Mouse (Mus musculus) right cerebral cortex, postnatal 25 days (tissue): ENCODE measurements around the gene Cacng7.
"Not testable (repeated sequence)": the region's sequence is repeated elsewhere in the genome, so short reads cannot be mapped to it uniquely, and the experiment has no call there.

Experiments
- DNase-seq: peaks from one replicate; pipeline ENCODE4 v3.0.0; 2022

Cacng7 gene

DNA sequence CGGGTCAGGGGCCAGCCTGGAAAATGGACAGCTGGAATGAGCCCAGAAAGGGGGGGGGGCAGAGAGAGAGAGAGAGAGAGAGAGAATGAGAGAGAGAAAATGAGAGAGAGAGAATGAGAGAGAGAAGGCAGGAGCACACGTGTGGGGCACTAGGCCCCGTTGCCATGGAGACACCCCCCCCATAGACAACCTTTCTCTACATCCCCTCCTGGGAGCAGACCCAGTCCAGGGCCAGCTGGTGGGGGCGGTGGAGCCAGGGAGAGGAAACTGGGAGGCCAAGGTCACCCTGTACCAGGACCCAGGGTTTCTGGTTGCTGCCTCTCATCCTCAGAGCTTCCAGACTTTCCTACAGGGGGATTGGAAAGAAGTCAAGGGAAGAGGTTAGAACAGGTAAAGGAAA is 59.1 kb downstream of the Cacng7 start:
- no peak for DNase-seq

DNA sequence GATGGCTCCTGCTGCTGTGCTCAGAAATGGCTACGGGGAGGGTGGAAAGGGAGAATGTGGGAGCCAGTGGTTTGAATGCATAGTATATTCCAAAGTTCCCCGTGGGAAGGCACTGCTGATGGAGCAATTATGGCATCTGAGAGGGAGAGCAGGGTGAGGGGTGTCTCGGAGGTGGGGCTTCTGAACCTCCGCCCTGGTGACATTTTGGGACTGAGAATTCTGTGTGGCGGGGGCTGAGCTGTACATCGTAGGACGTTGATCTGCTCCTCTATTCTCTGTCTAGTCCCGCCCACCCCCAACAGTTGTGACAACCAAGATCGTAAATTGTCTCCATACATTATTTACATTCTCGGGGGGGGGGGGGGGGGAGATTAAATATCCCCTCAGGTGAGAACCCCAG is 64.6 kb downstream of the Cacng7 start:
- no peak for DNase-seq

DNA sequence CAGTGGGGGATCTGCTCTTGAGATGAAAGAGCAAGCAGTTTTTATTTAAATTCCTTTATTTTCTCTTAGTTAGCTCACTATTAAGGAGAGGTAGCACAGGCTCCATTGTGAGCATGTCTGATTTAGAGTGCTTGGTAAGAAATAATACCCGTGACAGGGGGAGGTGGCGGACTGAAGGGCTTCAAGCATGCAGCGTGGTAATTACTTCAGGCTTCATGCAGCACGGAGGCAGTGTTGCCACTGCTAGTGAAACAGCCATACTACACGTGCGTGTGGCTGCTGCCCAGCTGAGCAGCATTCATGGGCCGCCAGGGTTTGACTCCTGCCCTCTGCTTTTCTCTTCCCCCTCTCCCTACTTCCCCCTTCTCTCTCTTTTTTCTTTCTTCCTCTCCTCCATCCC is 65.0 kb downstream of the Cacng7 start:
- DNase-seq = no peak

DNA sequence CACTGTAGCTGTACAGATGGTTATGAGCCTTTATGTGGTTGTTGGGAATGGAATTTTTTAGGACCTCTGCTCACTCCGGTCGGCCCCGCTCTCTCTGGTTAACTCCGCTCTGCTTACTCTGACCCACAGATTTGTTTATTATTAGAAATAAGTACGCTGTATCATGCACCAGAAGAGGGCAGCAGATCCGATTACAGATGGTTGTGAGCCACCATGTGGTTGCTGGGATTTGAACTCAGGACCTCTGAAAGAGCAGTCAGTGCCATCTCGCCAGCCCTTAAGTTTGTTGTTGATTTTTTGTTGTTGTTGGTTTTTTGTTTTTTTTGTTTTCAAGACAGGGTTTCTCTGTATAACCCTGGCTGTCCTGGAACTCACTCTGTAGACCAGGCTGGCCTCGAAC is 65.6 kb downstream of the Cacng7 start:
- not testable (repeated sequence) for DNase-seq

DNA sequence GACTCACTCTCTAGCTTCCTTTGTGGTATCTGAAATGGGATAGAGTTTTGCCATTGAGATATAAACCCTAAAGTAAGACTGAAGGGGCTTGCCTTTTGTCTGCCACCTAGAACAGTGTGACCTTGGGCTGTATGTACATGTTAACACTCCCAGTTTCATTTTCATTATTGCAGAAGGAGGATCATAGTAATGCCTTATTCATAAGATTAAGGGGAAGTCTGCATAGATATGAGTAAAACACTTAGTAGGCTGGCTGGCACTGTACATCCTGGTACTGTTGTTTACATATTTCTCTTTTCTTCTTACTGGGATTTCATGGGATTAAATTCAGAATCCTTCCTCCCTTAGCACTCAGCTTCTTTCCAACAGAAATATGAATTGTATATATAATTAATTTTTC is 67.2 kb downstream of the Cacng7 start:
- DNase-seq = no peak

DNA sequence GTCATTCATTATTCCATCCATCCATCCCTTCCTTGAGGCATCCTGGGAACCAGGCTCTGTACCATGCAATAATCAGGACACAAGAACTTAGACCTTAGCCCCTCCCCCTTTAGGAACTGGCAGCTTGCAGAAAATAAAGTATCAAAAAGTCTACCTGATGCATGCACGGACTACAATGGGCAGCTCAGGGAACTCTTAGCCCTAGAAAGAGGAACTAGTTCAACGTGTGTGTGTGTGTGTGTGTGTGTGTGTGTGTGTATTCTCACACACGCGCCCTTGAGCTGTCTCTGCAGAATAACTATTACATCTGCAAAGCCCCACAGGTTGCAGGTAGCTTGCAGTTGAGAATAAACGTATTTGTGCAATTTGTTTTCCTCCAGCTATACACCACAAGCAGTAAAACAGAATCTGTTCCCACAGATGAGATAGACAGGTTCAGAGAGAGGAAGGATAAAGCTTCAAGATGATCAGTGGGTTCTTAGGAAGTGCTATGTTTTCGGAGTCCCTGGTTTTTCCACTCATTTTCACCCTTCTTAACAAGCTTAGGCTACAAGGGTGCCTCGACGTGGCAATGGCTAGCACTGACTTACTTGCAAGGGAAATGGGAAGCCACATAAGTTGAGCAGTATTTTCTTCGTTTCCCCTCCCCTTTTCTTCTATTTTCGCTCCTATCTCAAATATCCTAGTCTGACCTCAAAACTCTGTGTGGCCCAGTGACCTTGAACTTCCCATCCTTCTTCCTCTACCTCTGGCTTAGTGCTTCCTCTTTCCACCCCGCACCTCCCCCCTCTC is 77.2 kb downstream of the Cacng7 start:
- no peak for DNase-seq

DNA sequence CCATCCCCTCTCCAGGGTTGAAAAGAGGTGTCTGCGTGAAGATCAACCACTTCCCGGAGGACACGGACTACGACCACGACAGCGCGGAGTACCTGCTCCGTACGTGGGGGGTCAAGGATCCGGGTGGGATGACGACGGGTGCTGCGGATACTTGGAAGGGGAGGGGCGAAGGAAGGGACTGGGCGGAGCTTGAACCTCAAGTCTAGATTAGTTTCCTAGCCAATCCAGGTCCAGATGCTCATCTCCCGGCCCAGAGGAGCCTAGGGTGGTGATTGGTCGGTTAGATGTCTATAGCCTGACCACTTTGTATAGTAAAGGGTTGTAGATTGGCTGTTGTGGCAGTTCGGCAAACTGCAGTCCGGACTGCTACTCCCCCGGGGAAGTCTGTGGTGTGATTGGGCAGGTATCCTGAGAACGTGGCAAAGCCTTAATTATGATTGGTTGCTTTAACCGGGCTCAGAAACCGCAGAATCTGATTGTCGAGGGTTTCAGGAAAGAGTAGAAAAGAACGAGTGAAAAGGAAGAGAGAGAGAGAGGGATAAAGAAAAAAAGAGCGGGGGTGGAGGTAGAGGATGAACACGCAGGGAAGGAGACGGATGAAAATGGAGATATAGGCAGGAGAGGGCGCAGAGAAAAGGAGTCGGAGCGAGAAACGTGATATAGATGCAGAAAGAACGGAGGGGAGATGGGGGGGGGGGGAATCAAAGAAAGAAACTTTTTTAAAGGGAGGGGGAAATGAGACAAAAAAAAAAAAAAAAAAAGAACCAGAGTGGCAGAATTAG is 78.6 kb downstream of the Cacng7 start:
- DNase-seq = no peak

DNA sequence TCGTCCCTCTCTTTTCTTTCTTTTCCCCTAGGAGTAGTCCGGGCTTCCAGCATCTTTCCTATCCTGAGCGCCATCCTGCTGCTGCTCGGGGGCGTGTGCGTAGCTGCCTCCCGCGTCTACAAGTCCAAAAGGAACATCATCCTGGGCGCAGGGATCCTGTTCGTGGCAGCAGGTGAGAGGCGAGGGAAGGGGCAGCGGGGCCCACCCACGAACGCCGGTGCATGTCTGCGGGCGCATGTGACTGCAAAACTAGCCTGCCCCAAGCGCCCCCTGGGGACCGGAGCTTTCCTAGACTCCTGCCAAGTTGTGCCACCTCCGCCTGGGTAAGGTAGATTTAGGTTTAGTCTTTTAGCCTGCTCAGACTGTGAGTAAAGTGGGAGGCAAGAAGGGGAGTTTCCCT is 79.3 kb downstream of the Cacng7 start:
- no peak for DNase-seq

DNA sequence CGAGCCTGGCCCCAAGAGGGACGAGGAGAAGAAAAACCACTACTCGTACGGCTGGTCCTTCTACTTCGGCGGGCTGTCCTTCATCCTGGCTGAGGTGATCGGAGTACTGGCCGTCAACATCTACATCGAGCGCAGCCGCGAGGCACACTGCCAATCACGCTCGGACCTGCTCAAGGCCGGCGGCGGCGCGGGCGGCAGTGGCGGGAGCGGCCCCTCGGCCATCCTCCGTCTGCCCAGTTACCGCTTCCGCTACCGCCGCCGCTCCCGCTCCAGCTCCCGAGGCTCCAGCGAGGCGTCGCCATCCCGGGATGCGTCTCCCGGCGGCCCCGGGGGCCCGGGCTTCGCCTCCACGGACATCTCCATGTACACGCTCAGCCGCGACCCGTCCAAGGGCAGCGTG is 82.1 kb downstream of the Cacng7 start:
- no peak for DNase-seq

DNA sequence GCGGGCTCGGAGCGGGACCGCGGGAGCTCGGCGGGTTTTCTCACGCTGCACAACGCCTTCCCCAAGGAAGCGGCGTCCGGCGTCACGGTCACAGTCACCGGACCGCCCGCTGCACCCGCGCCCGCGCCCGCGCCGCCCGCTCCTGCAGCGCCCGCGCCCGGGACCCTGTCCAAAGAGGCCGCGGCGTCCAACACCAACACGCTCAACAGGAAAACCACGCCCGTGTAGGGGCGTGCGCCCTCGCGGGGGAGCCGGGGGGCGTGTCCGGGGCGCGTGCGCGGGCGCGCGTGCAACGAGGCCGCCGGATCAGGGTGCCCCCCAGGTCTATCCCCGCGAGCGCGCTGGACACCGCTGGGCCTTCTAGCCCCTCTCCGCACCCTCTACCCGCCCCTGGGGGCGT is 82.6 kb downstream of the Cacng7 start:
- no peak for DNase-seq
